Mouse (Mus musculus) mesoderm, embryonic 11.5 days (tissue): ENCODE results near the gene Dek.
A peak's percentile ranks its signal among the peaks of the same experiment; 100 is the strongest.

Source experiments
- DNase-seq: peaks from one replicate; pipeline ENCODE4 v3.0.0-alpha.2; 2012; ENCODE audit warnings: low read depth, low spot score

Gene Dek

GRCm38 (mm10) chr13:47105711-47106579, at the start of gene Dek:
Gene Dek (minus strand): TSS chr13:47106201.
- DNase-seq: peak; percentile 93

DNA sequence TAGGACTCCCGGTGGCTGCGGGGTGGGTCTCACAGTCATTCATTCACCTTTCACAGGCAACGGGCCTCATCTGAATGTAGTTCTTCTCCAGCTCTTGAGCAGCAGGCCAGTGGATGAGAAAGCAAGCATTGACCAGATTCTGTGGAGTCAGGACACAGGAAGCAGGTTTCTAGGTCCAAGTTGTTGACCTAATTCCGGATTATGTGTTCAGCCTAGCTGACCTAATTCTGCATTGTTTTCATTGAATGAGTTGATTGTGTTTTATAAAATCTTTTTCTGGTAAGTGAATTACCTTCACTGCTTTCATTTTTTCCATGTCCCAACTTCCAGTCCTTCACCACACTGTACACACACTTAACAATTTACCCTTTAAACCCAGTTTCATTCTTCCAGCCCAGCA, 48.9 kb upstream of the Dek start:
- no peak for DNase-seq

DNA sequence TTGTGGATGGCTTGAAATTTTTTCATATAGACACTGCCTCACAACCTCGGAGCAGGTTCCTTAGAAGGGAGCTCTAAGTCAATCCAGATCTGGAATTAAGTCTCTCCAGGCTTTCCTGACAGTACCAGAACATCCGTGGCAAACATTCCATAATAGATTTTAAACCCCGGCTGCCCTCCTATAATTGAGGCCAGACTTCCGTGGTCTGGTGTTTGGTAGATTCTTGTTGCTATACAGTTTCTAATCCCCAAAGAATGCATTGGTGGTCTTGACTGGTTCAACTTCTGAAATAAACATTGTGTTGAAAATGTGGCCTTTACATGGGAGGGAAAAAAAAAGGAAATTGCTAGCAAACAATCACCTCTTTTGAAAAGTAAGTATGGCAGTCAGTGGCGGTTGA, 47.2 kb upstream of the Dek start:
- no peak for DNase-seq

GRCm38 (mm10) chr13:47152390-47152789, 46.4 kb upstream of the Dek start:
- peak; percentile 80 for DNase-seq

GRCm38 (mm10) chr13:47151060-47151459, 45.1 kb upstream of the Dek start:
- DNase-seq: no peak

GRCm38 (mm10) chr13:47149993-47150392, 44.0 kb upstream of the Dek start:
- no peak for DNase-seq

DNA sequence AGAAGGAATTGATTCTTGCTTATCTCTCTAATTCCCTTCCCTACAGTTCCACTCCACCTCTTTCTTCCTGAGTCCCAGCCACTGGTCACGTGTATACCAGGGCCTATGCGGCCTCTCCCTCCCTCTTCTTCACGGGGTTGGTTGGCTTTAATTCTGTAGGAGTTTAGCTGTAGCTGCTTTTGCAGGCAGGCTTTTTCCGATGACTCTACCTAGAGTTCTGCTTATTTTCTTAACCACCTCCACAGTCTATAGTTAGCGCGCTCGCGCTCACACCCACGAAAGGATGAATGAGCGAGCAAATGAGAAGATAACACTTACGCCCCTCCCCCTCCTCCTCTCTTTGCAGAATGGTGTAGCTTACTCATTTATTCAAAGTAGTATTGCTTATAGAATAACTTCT, 42.6 kb upstream of the Dek start:
- no peak for DNase-seq

GRCm38 (mm10) chr13:47146388-47146787, 40.4 kb upstream of the Dek start:
- no peak for DNase-seq

GRCm38 (mm10) chr13:47145939-47146338, 39.9 kb upstream of the Dek start:
- peak; percentile 33 for DNase-seq

- DNase-seq: no peak
These were observed 36.8 kb upstream of the Dek start for GRCm38 (mm10) chr13:47142764-47143163.

DNA sequence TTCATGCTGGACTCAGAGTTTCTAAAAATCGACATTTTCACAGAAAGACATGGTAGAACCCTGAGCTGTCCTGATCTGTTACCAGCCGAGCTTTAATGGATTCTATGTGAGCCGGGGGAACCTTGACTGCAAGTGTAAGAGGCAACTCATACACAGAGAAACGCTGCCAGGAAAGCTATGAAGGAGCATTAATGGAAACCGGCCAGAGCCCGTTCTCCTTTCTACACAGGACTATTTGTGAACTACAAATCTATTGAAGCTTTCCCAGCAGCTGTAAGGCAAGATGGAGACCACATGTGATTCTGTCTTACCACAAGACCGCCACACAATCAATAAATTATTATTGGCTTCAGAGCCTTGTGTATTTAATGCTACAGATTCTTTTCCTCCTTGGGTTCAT, 29.7 kb upstream of the Dek start:
- DNase-seq: no peak

GRCm38 (mm10) chr13:47134836-47135235, 28.8 kb upstream of the Dek start:
- no peak for DNase-seq

- DNase-seq: no peak
These were observed 27.1 kb upstream of the Dek start for GRCm38 (mm10) chr13:47133058-47133457.

DNA sequence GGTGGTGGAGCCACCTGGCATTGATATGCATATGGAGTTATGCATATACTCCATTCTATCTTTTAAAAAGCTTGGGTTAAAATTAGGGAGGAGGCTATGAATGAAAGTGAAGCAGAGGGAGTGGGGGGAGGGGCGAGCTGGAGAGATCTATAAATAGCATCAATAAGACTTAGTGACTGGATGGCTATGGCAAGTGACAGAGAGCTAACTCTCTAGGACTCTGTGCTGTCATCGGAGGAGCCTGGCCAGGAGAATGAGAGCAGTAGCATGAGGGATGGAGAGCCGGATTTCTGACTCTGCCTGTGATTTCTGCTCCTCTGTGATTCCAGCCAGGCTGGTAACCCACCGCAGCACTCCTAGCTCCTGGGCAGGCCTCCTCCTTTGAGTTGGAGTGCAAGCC, 23.1 kb upstream of the Dek start:
- no peak for DNase-seq

DNA sequence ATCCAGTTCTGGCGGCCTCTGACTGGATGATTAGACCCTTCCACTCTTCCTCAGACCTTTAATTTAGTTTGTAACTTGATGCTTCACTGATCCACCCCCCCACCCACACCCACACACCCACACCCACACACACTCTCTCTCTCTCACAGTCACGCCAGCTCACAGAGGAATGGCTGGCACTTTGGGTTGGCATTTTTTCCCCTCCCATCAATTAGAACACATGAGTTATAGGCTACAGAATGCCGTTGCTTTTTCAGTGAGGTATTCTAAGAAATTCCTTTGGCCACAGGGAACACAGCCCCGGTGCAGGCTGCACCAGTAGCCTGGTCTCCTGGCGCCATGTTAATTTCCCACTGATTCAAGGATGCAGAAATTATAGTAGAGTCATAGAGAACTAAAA, 19.6 kb upstream of the Dek start:
- DNase-seq: no peak

DNA sequence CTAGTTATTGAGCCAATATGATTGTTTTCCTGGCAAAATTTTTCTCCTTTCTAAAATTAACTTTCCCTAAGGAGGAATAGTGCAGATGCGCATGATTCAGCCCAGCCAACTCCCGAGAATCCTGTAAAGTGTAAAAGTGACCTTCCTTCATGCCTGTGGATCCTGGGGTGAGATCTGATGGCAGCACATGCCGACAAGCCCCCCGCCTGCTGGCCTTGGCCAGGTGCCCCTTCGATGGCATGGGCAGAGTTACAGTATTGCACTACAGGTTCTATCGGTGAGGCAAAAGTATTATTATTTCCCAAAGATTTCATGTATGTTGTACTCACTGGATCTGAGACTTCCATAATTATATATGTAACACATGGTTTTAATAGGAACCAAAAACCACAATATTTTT, 19.0 kb upstream of the Dek start:
- no peak for DNase-seq

DNA sequence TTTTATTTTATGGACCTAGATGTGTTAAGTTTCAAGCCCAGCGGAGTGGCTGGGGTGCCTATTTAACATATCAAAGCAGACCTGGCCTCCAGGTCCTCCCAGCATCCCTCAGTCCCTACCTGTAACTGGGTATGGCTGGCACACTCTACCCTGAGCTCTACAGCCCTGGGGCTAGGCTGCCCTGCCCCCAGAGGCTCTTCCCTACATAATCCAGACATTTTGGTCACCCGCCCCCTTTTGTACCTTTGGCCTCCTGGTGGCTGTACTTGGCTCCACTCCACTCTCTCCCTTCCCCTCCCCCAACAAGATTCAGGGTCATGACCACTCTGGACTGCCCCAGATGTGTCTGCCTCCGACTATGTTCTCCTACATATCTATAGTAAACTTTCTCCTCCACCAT, 18.4 kb upstream of the Dek start:
- peak; percentile 23 for DNase-seq

GRCm38 (mm10) chr13:47122537-47123430, 16.8 kb upstream of the Dek start, which contains the start of gene Rnf144b:
Gene Rnf144b (plus strand): TSS chr13:47122656.
- peak; percentile 30 for DNase-seq

DNA sequence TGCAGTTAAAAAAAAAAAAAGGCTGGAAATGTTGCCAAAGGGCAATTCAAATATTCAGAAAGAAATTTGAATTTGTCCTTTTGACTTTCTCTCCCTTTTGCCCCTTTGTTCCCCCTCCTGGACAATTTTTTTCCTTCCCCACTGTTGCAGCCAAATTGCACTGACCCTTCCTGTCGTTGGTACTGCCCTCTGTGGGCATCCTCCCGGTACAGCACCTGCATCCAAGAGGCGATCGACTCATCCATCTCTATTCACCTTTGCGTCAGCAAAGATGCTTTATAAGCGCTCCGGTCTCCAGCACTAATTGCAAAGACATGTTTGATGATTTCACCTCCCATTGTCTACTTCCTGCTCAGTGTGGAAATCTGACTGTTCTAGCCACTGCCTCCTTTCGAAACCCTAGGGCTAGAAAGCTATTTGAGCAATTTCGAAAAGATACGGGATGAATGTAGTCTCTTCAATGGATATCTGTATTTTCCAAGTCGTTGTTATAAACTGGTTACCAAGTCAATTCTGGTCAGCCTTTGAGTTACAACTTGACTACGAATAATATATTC, 15.4 kb upstream of the Dek start:
- DNase-seq: no peak

GRCm38 (mm10) chr13:47116000-47116399, 10.0 kb upstream of the Dek start:
- no peak for DNase-seq

- no peak for DNase-seq
These were observed 6.9 kb upstream of the Dek start for GRCm38 (mm10) chr13:47112924-47113323.

DNA sequence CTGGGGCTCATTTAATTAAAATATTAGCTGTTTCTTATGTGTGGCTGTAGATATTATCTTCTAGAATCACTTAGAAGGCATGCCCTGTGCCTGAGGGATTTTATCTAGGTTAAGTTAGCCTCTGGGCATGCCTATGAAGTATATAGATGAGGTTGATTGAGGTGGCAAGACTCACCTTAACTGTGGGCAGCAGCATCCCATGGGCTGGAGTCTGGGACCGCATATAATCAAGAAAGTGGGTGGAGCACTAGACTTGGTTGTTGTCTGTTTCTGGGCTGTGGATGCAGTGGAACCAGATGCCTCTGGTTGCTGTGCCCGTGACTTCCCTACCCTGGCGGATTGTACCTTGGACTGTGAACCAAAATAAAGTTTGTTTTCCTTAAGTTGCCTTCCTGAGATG, 6.1 kb upstream of the Dek start:
- DNase-seq: no peak
